Mouse (Mus musculus): ENCODE measurements around the gene Ssbp4. TPM values are rescaled to one million over a fixed set of nuclear protein-coding genes. Genes with fewer than 3 reads are reported as not detected.
A peak's percentile ranks its signal among the peaks of the same experiment; 100 is the strongest.

The Ssbp4 gene
- 81.7 and 138 TPM in 2 replicates for polyA plus RNA-seq (2012; rRNA removed)

DNA sequence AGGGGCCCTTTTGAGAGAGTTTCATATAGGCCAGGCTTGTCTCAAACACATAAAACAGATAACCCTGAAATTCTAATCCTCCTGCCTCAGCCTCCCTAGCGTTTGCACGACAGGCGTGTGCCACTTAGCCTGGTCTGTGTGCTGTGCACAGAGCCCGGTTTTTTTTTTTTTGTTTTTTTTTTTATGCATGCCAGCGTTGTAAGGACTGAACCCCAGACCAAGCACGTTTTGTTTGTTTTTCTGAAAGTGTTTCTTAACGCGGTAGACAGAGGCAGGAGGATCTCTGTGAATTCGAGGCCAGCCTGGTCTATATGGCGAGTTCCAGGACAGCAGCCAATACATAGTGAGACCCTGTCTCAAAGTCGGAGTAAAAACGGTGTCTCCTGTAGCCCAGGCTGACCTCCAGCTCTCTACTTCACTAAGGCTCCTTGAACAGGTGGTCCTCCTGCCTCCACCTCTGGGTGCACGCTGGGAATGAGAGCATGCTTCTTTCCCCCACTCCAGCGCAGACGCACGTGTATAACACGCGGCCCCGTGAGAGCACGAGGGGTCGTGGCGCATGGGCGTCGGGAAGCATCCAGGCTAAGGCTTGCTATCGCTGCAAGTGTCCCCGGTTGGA lies at the start of gene Ssbp4:
TSS of gene Ssbp4 (minus strand) at position 124 of the 619 bp plus-strand sequence.
- peak within 1 kb of the TSS; percentile 99 for H3K4me3 ChIP-seq (ENCODE audit: low read depth, low read length)
- 3% methylated on average over 26 of the region's 26 CpGs for WGBS

DNA sequence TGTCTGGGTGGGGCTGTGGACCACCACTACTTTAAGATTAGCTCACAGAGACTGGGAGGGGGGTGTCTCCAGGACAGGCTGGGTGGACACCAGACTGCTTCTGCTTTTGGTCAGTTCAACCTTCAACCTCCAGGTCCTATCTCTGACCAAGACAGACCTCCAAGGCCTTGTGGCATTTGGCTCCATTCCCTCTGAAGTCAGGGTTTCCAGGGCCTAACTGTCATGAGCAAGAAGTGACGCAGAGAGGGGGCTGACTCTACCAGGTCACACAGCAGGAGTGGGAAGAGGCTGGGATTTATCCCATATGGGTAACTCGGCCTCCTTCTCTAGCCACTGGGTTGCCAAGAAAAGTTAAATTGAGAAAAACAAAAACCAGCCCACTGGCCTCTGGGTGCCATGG lies 49.1 kb upstream of the Ssbp4 start:
- TF ChIP-seq POLR2A (IDR thresholded peaks at IDR 0.05; ENCODE audit: low read depth, low read length), result no peak
- TF ChIP-seq CTCF (IDR thresholded peaks at IDR 0.05; ENCODE audit: extremely low read depth, insufficient read length, insufficient replicate concordance, low read depth, low read length), result no peak
- H3K36me3 ChIP-seq (ENCODE audit: control insufficient read depth, insufficient read depth, low read length), result peaks cover 19% of the 10 kb centered on the region
- WGBS, result 90% methylated on average over 2 of the region's 2 CpGs
- peak overlapping the region; percentile 19 for H3K4me3 ChIP-seq (ENCODE audit: low read depth, low read length)
- H3K4me1 ChIP-seq (ENCODE audit: control insufficient read depth, insufficient read depth, insufficient read length, low read length), result peaks cover 11% of the 10 kb centered on the region
- H3K27ac ChIP-seq (ENCODE audit: insufficient read depth, low read depth, low read length), result peak overlapping the region; percentile 4; the same call in 1 of the 2 replicates
- no peaks in the 10 kb centered on the region for H3K27me3 ChIP-seq (ENCODE audit: control insufficient read depth, insufficient read depth, low read length)

More for the DNA sequence above, at the start of gene Ssbp4:
- Histone ChIP-seq H3K4me1 (ENCODE audit: control insufficient read depth, insufficient read depth, insufficient read length, low read length) (peaks cover 24% of the 10 kb centered on the region), H3K27ac (ENCODE audit: insufficient read depth, low read depth, low read length) (peak within 1 kb of the TSS; percentile 98), H3K36me3 (ENCODE audit: control insufficient read depth, insufficient read depth, low read length) (no peaks in the 10 kb centered on the region), H3K27me3 (ENCODE audit: control insufficient read depth, insufficient read depth, low read length) (no peaks in the 10 kb centered on the region)
- TF ChIP-seq POLR2A (IDR thresholded peaks at IDR 0.05; ENCODE audit: low read depth, low read length) (no peak), CTCF (IDR thresholded peaks at IDR 0.05; ENCODE audit: extremely low read depth, insufficient read length, insufficient replicate concordance, low read depth, low read length) (no peak)

DNA sequence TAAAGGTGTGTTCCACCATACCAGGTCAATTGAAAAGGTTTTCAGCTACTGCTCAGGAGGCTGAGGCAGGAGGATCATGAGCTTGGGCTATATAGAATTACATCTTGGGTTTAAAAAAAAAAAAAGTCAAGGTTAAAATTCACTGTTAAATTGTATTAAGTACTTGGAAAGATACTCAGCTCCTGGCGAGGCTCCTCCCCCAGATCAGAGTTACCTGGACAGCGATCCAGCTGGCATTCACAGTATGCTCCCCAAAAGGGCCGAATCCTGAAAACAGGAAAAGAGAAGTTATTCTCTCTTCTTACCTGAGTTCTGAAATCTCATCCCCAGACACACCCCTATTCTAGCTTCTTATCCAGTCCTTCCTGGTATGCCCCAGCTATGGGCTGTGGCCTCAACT lies 48.5 kb upstream of the Ssbp4 start:
- 0 out of 2 replicates have a peak overlapping the region, but pooled peaks have one; percentile 19 for H3K4me3 ChIP-seq (ENCODE audit: low read depth, low read length)
- H3K27ac ChIP-seq (ENCODE audit: insufficient read depth, low read depth, low read length), result 0 out of 2 replicates have a peak overlapping the region, but pooled peaks have one; percentile 4
- 64% methylated on average over 3 of the region's 3 CpGs for WGBS
- H3K36me3 ChIP-seq (ENCODE audit: control insufficient read depth, insufficient read depth, low read length), result peaks cover 24% of the 10 kb centered on the region
- TF ChIP-seq POLR2A (IDR thresholded peaks at IDR 0.05; ENCODE audit: low read depth, low read length), result no peak
- no peaks in the 10 kb centered on the region for H3K27me3 ChIP-seq (ENCODE audit: control insufficient read depth, insufficient read depth, low read length)
- peaks cover 14% of the 10 kb centered on the region for H3K4me1 ChIP-seq (ENCODE audit: control insufficient read depth, insufficient read depth, insufficient read length, low read length)

DNA sequence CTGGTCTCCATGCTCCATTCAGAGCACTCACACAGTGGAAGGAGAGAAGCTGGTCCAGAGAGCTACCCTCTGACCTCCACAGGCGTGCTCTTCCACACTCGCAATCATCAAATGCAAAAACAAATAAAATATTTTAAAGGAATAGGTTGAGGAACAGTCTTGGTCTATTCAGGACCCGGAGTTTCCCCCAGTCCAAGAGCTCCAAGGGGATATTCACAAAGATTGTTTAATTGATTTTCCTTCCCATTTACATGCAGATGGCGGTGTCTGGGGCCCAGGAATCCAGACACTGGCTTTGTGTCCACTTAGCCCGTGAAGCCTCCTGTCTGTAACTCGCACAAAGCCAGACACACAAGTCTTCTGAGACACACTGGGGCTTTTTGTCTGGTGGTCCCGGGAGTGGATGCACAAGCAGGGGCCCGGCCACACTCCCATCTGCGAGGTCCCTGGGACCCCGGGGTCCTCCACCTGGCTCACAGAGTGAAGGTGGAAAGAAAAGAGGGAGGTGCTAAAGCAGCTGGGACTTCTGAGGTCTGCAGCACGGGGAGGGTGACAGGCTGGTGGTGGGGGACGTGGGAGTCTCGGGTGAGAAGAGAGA lies 47.6 kb upstream of the Ssbp4 start:
- WGBS, result 84% methylated on average over 13 of the region's 13 CpGs
- Histone ChIP-seq H3K27me3 (ENCODE audit: control insufficient read depth, insufficient read depth, low read length) (no peaks in the 10 kb centered on the region), H3K4me1 (ENCODE audit: control insufficient read depth, insufficient read depth, insufficient read length, low read length) (peaks cover 14% of the 10 kb centered on the region), H3K27ac (ENCODE audit: insufficient read depth, low read depth, low read length) (no peak overlapping the region), H3K4me3 (ENCODE audit: low read depth, low read length) (no peak overlapping the region), H3K36me3 (ENCODE audit: control insufficient read depth, insufficient read depth, low read length) (peaks cover 31% of the 10 kb centered on the region)
- no peak for TF ChIP-seq POLR2A (IDR thresholded peaks at IDR 0.05; ENCODE audit: low read depth, low read length)
- TF ChIP-seq CTCF (IDR thresholded peaks at IDR 0.05; ENCODE audit: extremely low read depth, insufficient read length, insufficient replicate concordance, low read depth, low read length), result no peak

DNA sequence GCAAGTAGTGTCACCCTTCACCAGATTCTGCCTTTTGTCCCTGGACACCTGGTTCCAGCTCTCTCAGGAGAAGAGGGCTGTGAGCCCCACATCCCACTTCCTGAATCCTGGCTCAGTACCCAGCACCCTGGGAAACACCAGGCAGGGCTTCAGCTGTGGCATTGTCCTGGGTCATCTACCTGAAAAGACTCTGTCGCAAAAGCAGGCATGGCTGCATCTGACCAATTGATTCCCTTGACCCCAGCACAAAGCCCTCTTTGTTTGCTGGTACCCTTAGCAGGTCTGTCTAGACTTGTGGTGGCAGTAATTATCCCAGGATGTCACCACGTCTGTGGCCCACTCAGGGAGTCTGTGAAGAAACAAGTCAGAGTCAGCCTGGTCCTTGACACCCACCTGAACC lies 46.8 kb upstream of the Ssbp4 start:
- peaks cover 39% of the 10 kb centered on the region for H3K36me3 ChIP-seq (ENCODE audit: control insufficient read depth, insufficient read depth, low read length)
- 66% methylated on average over 2 of the region's 2 CpGs for WGBS
- TF ChIP-seq CTCF (IDR thresholded peaks at IDR 0.05; ENCODE audit: extremely low read depth, insufficient read length, insufficient replicate concordance, low read depth, low read length), result no peak
- TF ChIP-seq POLR2A (IDR thresholded peaks at IDR 0.05; ENCODE audit: low read depth, low read length), result no peak
- no peak overlapping the region for H3K27ac ChIP-seq (ENCODE audit: insufficient read depth, low read depth, low read length)
- no peak overlapping the region for H3K4me3 ChIP-seq (ENCODE audit: low read depth, low read length)
- H3K27me3 ChIP-seq (ENCODE audit: control insufficient read depth, insufficient read depth, low read length), result no peaks in the 10 kb centered on the region
- H3K4me1 ChIP-seq (ENCODE audit: control insufficient read depth, insufficient read depth, insufficient read length, low read length), result peaks cover 14% of the 10 kb centered on the region

DNA sequence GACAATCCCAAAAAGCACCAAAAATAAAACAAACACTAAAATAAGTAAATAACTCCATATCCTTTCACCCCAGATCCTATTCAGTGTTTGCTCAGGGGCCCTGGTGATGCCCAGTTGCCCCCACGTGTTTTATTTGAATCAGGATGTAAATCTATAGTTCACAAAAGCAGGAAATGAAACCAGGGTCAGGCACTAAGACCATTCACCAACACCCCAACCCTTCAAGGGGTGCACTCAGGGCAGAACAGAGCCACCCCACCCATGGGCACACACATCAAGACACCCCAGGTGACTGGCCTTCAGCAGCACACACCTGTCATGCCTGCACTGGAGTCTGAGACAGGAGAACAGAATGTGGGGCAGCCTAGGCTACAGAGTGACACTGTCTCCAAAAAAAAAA lies 45.4 kb upstream of the Ssbp4 start:
- H3K27ac ChIP-seq (ENCODE audit: insufficient read depth, low read depth, low read length), result no peak overlapping the region
- WGBS, result 19% methylated on average over 1 of the region's 1 CpGs

DNA sequence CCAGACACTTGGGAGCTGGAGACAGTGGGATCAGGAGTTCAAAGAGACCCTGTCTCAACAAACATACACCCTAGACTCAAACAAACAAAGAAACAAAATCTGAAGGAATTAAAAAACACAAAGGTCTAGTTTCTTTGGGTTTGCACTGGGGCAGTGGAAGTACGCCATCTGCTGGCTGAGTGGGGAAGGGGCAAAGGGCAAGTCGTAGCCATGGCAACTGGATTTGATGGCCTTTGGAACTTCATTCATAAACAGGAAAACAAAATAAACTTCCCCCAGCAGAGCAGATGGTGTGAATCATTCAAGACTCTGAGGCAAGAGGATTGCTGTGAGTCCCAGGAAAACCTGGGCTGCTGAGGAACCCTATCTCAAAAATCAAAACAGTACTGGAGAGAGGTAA lies 44.6 kb upstream of the Ssbp4 start:
- Histone ChIP-seq H3K4me1 (ENCODE audit: control insufficient read depth, insufficient read depth, insufficient read length, low read length) (peaks cover 26% of the 10 kb centered on the region), H3K27me3 (ENCODE audit: control insufficient read depth, insufficient read depth, low read length) (no peaks in the 10 kb centered on the region), H3K4me3 (ENCODE audit: low read depth, low read length) (no peak overlapping the region), H3K27ac (ENCODE audit: insufficient read depth, low read depth, low read length) (peak overlapping the region; percentile 23; the same call in 1 of the 2 replicates), H3K36me3 (ENCODE audit: control insufficient read depth, insufficient read depth, low read length) (peaks cover 49% of the 10 kb centered on the region)
- 15% methylated on average over 2 of the region's 2 CpGs for WGBS
- TF ChIP-seq POLR2A (IDR thresholded peaks at IDR 0.05; ENCODE audit: low read depth, low read length) (no peak), CTCF (IDR thresholded peaks at IDR 0.05; ENCODE audit: extremely low read depth, insufficient read length, insufficient replicate concordance, low read depth, low read length) (peak; percentile 89; the same call in 1 of the 2 replicates)

More for the DNA sequence above, 45.4 kb upstream of the Ssbp4 start:
- peaks cover 47% of the 10 kb centered on the region for H3K36me3 ChIP-seq (ENCODE audit: control insufficient read depth, insufficient read depth, low read length)
- H3K4me1 ChIP-seq (ENCODE audit: control insufficient read depth, insufficient read depth, insufficient read length, low read length), result peaks cover 20% of the 10 kb centered on the region
- no peak overlapping the region for H3K4me3 ChIP-seq (ENCODE audit: low read depth, low read length)
- no peak for TF ChIP-seq CTCF (IDR thresholded peaks at IDR 0.05; ENCODE audit: extremely low read depth, insufficient read length, insufficient replicate concordance, low read depth, low read length)
- no peak for TF ChIP-seq POLR2A (IDR thresholded peaks at IDR 0.05; ENCODE audit: low read depth, low read length)
- H3K27me3 ChIP-seq (ENCODE audit: control insufficient read depth, insufficient read depth, low read length), result no peaks in the 10 kb centered on the region
